Mouse (Mus musculus) urinary bladder, adult 2 months (tissue): ENCODE results near the gene Apbb2. TPM values are rescaled to one million over a fixed set of nuclear protein-coding genes. Genes with fewer than 3 reads are reported as not detected.

Source experiments
- DNase-seq: peaks from one replicate; pipeline ENCODE4 v3.0.0; 2022; ENCODE audit warnings: low spot score
- polyA plus RNA-seq: library from polyadenylated mRNA; depleted of rRNA; stranded (reverse); fragments of >200 nt; gene quantifications from 2 replicates; pipeline ENCODE4 v1.2.3, GENCODE M21; 2012

The Apbb2 gene
- polyA plus RNA-seq, 1 experiment: 12.3 TPM

GRCm38 (mm10) chr5:66476266-66476665, 142.3 kb downstream of the Apbb2 start:
- no peak for DNase-seq

GRCm38 (mm10) chr5:66475824-66476223, 142.8 kb downstream of the Apbb2 start:
- DNase-seq: no peak

- DNase-seq: no peak
Observed at GRCm38 (mm10) chr5:66474153-66474552, 144.4 kb downstream of the Apbb2 start.

GRCm38 (mm10) chr5:66473599-66473998, 145.0 kb downstream of the Apbb2 start:
- no peak for DNase-seq

- DNase-seq: no peak
Observed at GRCm38 (mm10) chr5:66470837-66471236, 147.7 kb downstream of the Apbb2 start.

- DNase-seq: no peak
Observed at GRCm38 (mm10) chr5:66469685-66470084, 148.9 kb downstream of the Apbb2 start.

GRCm38 (mm10) chr5:66468331-66469001, 150.1 kb downstream of the Apbb2 start:
- no peak for DNase-seq

- no peak for DNase-seq
Observed at GRCm38 (mm10) chr5:66462665-66463064, 155.9 kb downstream of the Apbb2 start.

GRCm38 (mm10) chr5:66458851-66459250, 159.7 kb downstream of the Apbb2 start:
- no peak for DNase-seq

- no peak for DNase-seq
Observed at GRCm38 (mm10) chr5:66455271-66455670, 163.3 kb downstream of the Apbb2 start.

- no peak for DNase-seq
Observed at GRCm38 (mm10) chr5:66454826-66455225, 163.8 kb downstream of the Apbb2 start.

GRCm38 (mm10) chr5:66453106-66453505, 165.5 kb downstream of the Apbb2 start:
- no peak for DNase-seq

- DNase-seq: no peak
Observed at GRCm38 (mm10) chr5:66451561-66451960, 167.0 kb downstream of the Apbb2 start.

- no peak for DNase-seq
Observed at GRCm38 (mm10) chr5:66445497-66445896, 173.1 kb downstream of the Apbb2 start.

GRCm38 (mm10) chr5:66442260-66442659, 176.3 kb downstream of the Apbb2 start:
- no peak for DNase-seq

GRCm38 (mm10) chr5:66436791-66437246, 181.8 kb downstream of the Apbb2 start:
- DNase-seq: no peak

- DNase-seq: no peak
Observed at GRCm38 (mm10) chr5:66435158-66435557, 183.4 kb downstream of the Apbb2 start.

GRCm38 (mm10) chr5:66429076-66429475, 189.5 kb downstream of the Apbb2 start:
- DNase-seq: no peak

GRCm38 (mm10) chr5:66428071-66428470, 190.5 kb downstream of the Apbb2 start:
- no peak for DNase-seq

- no peak for DNase-seq
Observed at GRCm38 (mm10) chr5:66423909-66424308, 194.7 kb downstream of the Apbb2 start.

- no peak for DNase-seq
Observed at GRCm38 (mm10) chr5:66423466-66423865, 195.1 kb downstream of the Apbb2 start.

GRCm38 (mm10) chr5:66421954-66422353, 196.6 kb downstream of the Apbb2 start:
- DNase-seq: no peak

- DNase-seq: no peak
Observed at GRCm38 (mm10) chr5:66421230-66421629, 197.4 kb downstream of the Apbb2 start.

GRCm38 (mm10) chr5:66420011-66420410, 198.6 kb downstream of the Apbb2 start:
- DNase-seq: no peak
